Mouse (Mus musculus) MEL (cell line): Measurements from ENCODE around the gene Thbs4. TPM values are rescaled to one million over a fixed set of nuclear protein-coding genes. Genes with fewer than 3 reads are reported as not detected.
A peak's percentile ranks its signal among the peaks of the same experiment; 100 is the strongest.

Experiments used
- DNase-seq: peaks from one replicate; pipeline ENCODE4 v3.0.0; 2011; ENCODE audit warnings: low read depth, low spot score
- H3K27ac ChIP-seq: 2 replicates; pipeline ENCODE4 v1.5.1; 2012; ENCODE audit warnings: low read depth, mild to moderate bottlenecking, control low read depth, low read length, moderate library complexity; ENCODE audit not compliant: control insufficient read depth
- H3K27me3 ChIP-seq, 2 experiments: fragments of 150-350 bp in 1 of 2; sonication (generic) in 1 of 2; 2 replicates each; pipeline ENCODE4 v1.6.1; 2012; ENCODE audit warnings: low read length in 2 of 2, mild to moderate bottlenecking in 2 of 2, improper control_type of control experiment in 1 of 2, moderate library complexity in 1 of 2; ENCODE audit not compliant: insufficient read depth in 2 of 2, control insufficient read depth in 1 of 2
- H3K36me3 ChIP-seq, 2 experiments: 2 replicates each; pipeline ENCODE4 v1.6.1; 2012 to 2014; ENCODE audit warnings: low read length in 2 of 2, improper control_type of control experiment in 1 of 2, inconsistent platforms in 1 of 2, mild to moderate bottlenecking in 1 of 2; ENCODE audit not compliant: insufficient read depth in 2 of 2, control insufficient read depth in 1 of 2
- H3K4me1 ChIP-seq, 2 experiments: fragments of 150-350 bp in 1 of 2; sonication (generic) in 1 of 2; 2 replicates each; pipeline ENCODE4 v1.6.1; 2012; ENCODE audit warnings: low read length in 2 of 2, improper control_type of control experiment in 1 of 2, mild to moderate bottlenecking in 1 of 2; ENCODE audit not compliant: insufficient read depth in 2 of 2, control insufficient read depth in 1 of 2
- H3K4me3 ChIP-seq, 2 experiments: fragments of 150-350 bp in 1 of 2; sonication (generic) in 1 of 2; 2 replicates each; pipeline ENCODE4 v1.5.1; 2012; ENCODE audit warnings: low read depth in 2 of 2, low read length in 2 of 2, mild to moderate bottlenecking in 2 of 2, moderate library complexity in 2 of 2, control low read depth in 1 of 2, improper control_type of control experiment in 1 of 2; ENCODE audit not compliant: control insufficient read depth in 1 of 2, insufficient read depth in 1 of 2
- H3K79me2 ChIP-seq: 2 replicates; pipeline ENCODE4 v1.6.1; 2012; ENCODE audit warnings: mild to moderate bottlenecking, low read length, moderate library complexity; ENCODE audit not compliant: control insufficient read depth, poor library complexity, insufficient read depth
- H3K9ac ChIP-seq: 2 replicates; pipeline ENCODE4 v1.6.1; 2012; ENCODE audit warnings: low read depth, mild to moderate bottlenecking, control low read depth, low read length, moderate library complexity; ENCODE audit not compliant: control insufficient read depth, poor library complexity, severe bottlenecking
- H3K9me3 ChIP-seq: fragments of 150-350 bp; sonication (generic); replicated peaks from 2 replicates; pipeline ENCODE4 v1.6.1; 2012; ENCODE audit warnings: mild to moderate bottlenecking, low read length, improper control_type of control experiment, moderate library complexity; ENCODE audit not compliant: insufficient read depth
- BHLHE40 ChIP-seq: IDR thresholded peaks from 2 replicates; pipeline ENCODE4 v1.6.1; 2012; ENCODE audit warnings: low read depth, mild to moderate bottlenecking, inconsistent platforms, low read length, improper control_type of control experiment, borderline replicate concordance
- CTCF ChIP-seq, 3 experiments: IDR thresholded peaks in 2 of 3; conservative IDR thresholded peaks in 1 of 3; 2 replicates each; pipeline ENCODE4 v1.5.1; 2011 to 2012; ENCODE audit warnings: low read length in 3 of 3, low read depth in 2 of 3, mild to moderate bottlenecking in 2 of 3, improper control_type of control experiment in 1 of 3, inconsistent platforms in 1 of 3, mixed read lengths in 1 of 3, moderate library complexity in 1 of 3; ENCODE audit not compliant: control insufficient read depth in 1 of 3, insufficient read depth in 1 of 3, poor library complexity in 1 of 3, severe bottlenecking in 1 of 3
- E2F4 ChIP-seq: IDR thresholded peaks from 2 replicates; pipeline ENCODE4 v1.6.1; 2011; ENCODE audit warnings: low read depth, low read length, improper control_type of control experiment, borderline replicate concordance
- ELF1 ChIP-seq: IDR thresholded peaks from 2 replicates; pipeline ENCODE4 v1.6.1; 2014; ENCODE audit warnings: low read depth, mild to moderate bottlenecking, inconsistent platforms, low read length, improper control_type of control experiment, moderate library complexity
- EP300 ChIP-seq, 2 experiments: IDR thresholded peaks; 2 replicates each; pipeline ENCODE4 v1.6.1; 2011; ENCODE audit warnings: improper control_type of control experiment in 2 of 2, low read length in 2 of 2, low read depth in 1 of 2, mild to moderate bottlenecking in 1 of 2
- ETS1 ChIP-seq: IDR thresholded peaks from 2 replicates; pipeline ENCODE4 v1.6.1; 2012; ENCODE audit warnings: low read depth, mild to moderate bottlenecking, inconsistent platforms, low read length, improper control_type of control experiment, moderate library complexity
- GABPA ChIP-seq: IDR thresholded peaks from 2 replicates; pipeline ENCODE4 v1.6.1; 2012; ENCODE audit warnings: low read depth, mild to moderate bottlenecking, inconsistent platforms, low read length, improper control_type of control experiment, moderate library complexity
- HCFC1 ChIP-seq: IDR thresholded peaks from 2 replicates; pipeline ENCODE4 v1.6.1; 2012; ENCODE audit warnings: low read depth, mild to moderate bottlenecking, inconsistent platforms, low read length, improper control_type of control experiment, moderate library complexity
- JUND ChIP-seq: IDR thresholded peaks from 2 replicates; pipeline ENCODE4 v1.6.1; 2011; ENCODE audit warnings: low read depth, mild to moderate bottlenecking, improper control_type of control experiment, low read length
- KAT2A ChIP-seq: conservative IDR thresholded peaks from 2 replicates; pipeline ENCODE4 v1.6.1; 2012; ENCODE audit warnings: low read depth, low read length, improper control_type of control experiment, inconsistent platforms
- MAFK ChIP-seq: IDR thresholded peaks from 2 replicates; pipeline ENCODE4 v1.6.1; 2011; ENCODE audit warnings: low read depth, mild to moderate bottlenecking, low read length, improper control_type of control experiment, borderline replicate concordance
- MAX ChIP-seq: IDR thresholded peaks from 2 replicates; pipeline ENCODE4 v1.6.1; 2011; ENCODE audit warnings: low read length, improper control_type of control experiment
- MAZ ChIP-seq: IDR thresholded peaks from 2 replicates; pipeline ENCODE4 v1.6.1; 2012; ENCODE audit warnings: low read depth, mild to moderate bottlenecking, inconsistent platforms, low read length, improper control_type of control experiment
- MEF2A ChIP-seq: IDR thresholded peaks from 2 replicates; pipeline ENCODE4 v1.6.1; 2014; ENCODE audit warnings: low read depth, mild to moderate bottlenecking, inconsistent platforms, low read length, improper control_type of control experiment; ENCODE audit not compliant: poor library complexity, insufficient replicate concordance, severe bottlenecking; ENCODE audit errors: extremely low read depth
- MXI1 ChIP-seq: IDR thresholded peaks from 2 replicates; pipeline ENCODE4 v1.6.1; 2011; ENCODE audit warnings: mild to moderate bottlenecking, low read depth, low read length, improper control_type of control experiment
- MYB ChIP-seq: IDR thresholded peaks from 2 replicates; pipeline ENCODE4 v1.6.1; 2011; ENCODE audit warnings: mild to moderate bottlenecking, low read depth, low read length, improper control_type of control experiment
- MYC ChIP-seq: IDR thresholded peaks from 2 replicates; pipeline ENCODE4 v1.6.1; 2011; ENCODE audit warnings: low read depth, mild to moderate bottlenecking, low read length, improper control_type of control experiment, moderate library complexity
- NELFE ChIP-seq: IDR thresholded peaks from 2 replicates; pipeline ENCODE4 v1.6.1; 2011; ENCODE audit warnings: low read depth, low read length, improper control_type of control experiment
- NRF1 ChIP-seq: IDR thresholded peaks from 2 replicates; pipeline ENCODE4 v1.6.1; 2014; ENCODE audit warnings: low read depth, mild to moderate bottlenecking, inconsistent platforms, low read length, improper control_type of control experiment, moderate library complexity; ENCODE audit not compliant: poor library complexity, insufficient read depth, severe bottlenecking
- POLR2A ChIP-seq, 2 experiments: IDR thresholded peaks; 2 replicates each; pipeline ENCODE4 v1.6.1; 2011 to 2012; ENCODE audit warnings: low read length in 2 of 2, mild to moderate bottlenecking in 2 of 2, control low read depth in 1 of 2, improper control_type of control experiment in 1 of 2, low read depth in 1 of 2, moderate library complexity in 1 of 2; ENCODE audit not compliant: control insufficient read depth in 1 of 2, insufficient read depth in 1 of 2, poor library complexity in 1 of 2
- POLR2AphosphoS2 ChIP-seq: IDR thresholded peaks from 2 replicates; pipeline ENCODE4 v1.6.1; 2011; ENCODE audit warnings: low read length, improper control_type of control experiment
- POLR2AphosphoS5 ChIP-seq: IDR thresholded peaks from 2 replicates; pipeline ENCODE4 v1.6.1; 2012; ENCODE audit warnings: low read depth, borderline replicate concordance, mild to moderate bottlenecking, inconsistent platforms, low read length, moderate library complexity, mixed read lengths
- RAD21 ChIP-seq: IDR thresholded peaks from 2 replicates; pipeline ENCODE4 v1.6.1; 2011; ENCODE audit warnings: mild to moderate bottlenecking, low read depth, low read length, improper control_type of control experiment
- RCOR1 ChIP-seq: IDR thresholded peaks from 2 replicates; pipeline ENCODE4 v1.6.1; 2012; ENCODE audit warnings: low read depth, mild to moderate bottlenecking, inconsistent platforms, low read length, improper control_type of control experiment
- SIN3A ChIP-seq: IDR thresholded peaks from 2 replicates; pipeline ENCODE4 v1.6.1; 2012; ENCODE audit warnings: low read length, improper control_type of control experiment, inconsistent platforms
- SMC3 ChIP-seq: IDR thresholded peaks from 2 replicates; pipeline ENCODE4 v1.6.1; 2011; ENCODE audit warnings: low read depth, low read length, improper control_type of control experiment
- TAL1 ChIP-seq: IDR thresholded peaks from 2 replicates; pipeline ENCODE4 v1.6.1; 2012; ENCODE audit warnings: mild to moderate bottlenecking, inconsistent platforms, low read length, moderate library complexity, mixed read lengths
- TBP ChIP-seq: IDR thresholded peaks from 2 replicates; pipeline ENCODE4 v1.8.0; 2011; ENCODE audit warnings: low read depth, low read length, improper control_type of control experiment
- TCF12 ChIP-seq: IDR thresholded peaks from 2 replicates; pipeline ENCODE4 v1.6.1; 2014; ENCODE audit warnings: low read depth, mild to moderate bottlenecking, inconsistent platforms, low read length, improper control_type of control experiment, moderate library complexity
- UBTF ChIP-seq: IDR thresholded peaks from 2 replicates; pipeline ENCODE4 v1.6.1; 2012; ENCODE audit warnings: low read depth, mild to moderate bottlenecking, inconsistent platforms, low read length, improper control_type of control experiment, moderate library complexity, borderline replicate concordance; ENCODE audit not compliant: insufficient read depth
- USF1 ChIP-seq: IDR thresholded peaks from 2 replicates; pipeline ENCODE4 v1.6.1; 2014; ENCODE audit warnings: low read depth, mild to moderate bottlenecking, inconsistent platforms, low read length, improper control_type of control experiment, moderate library complexity
- USF2 ChIP-seq, 2 experiments: IDR thresholded peaks; 2 replicates each; pipeline ENCODE4 v1.6.1; 2011 to 2012; ENCODE audit warnings: improper control_type of control experiment in 2 of 2, low read length in 2 of 2, borderline replicate concordance in 1 of 2, inconsistent platforms in 1 of 2, low read depth in 1 of 2, mild to moderate bottlenecking in 1 of 2; ENCODE audit not compliant: insufficient read depth in 1 of 2
- ZC3H11A ChIP-seq: IDR thresholded peaks from 2 replicates; pipeline ENCODE4 v1.6.1; 2012; ENCODE audit warnings: low read depth, mild to moderate bottlenecking, inconsistent platforms, low read length, improper control_type of control experiment
- ZKSCAN1 ChIP-seq: IDR thresholded peaks from 2 replicates; pipeline ENCODE4 v1.6.1; 2012; ENCODE audit warnings: low read depth, mild to moderate bottlenecking, inconsistent platforms, low read length, improper control_type of control experiment, moderate library complexity
- ZMIZ1 ChIP-seq: IDR thresholded peaks from 2 replicates; pipeline ENCODE4 v1.6.1; 2012; ENCODE audit warnings: low read depth, mild to moderate bottlenecking, inconsistent platforms, low read length, improper control_type of control experiment, moderate library complexity
- ZNF384 ChIP-seq: IDR thresholded peaks from 2 replicates; pipeline ENCODE4 v1.6.1; 2012; ENCODE audit warnings: low read depth, mild to moderate bottlenecking, inconsistent platforms, low read length, improper control_type of control experiment
- polyA plus RNA-seq, 2 experiments: library from polyadenylated mRNA; stranded (reverse) in 1 of 2; unstranded in 1 of 2; fragments of >175 nt in 1 of 2; fragments of >200 nt in 1 of 2; gene quantifications; 2 replicates each; pipeline versions ENCODE4 v1.2.1 to v1.2.4; 2012; ENCODE audit warnings: low replicate concordance in 2 of 2, low read depth in 1 of 2; ENCODE audit not compliant: insufficient read length in 2 of 2, insufficient read depth in 1 of 2, missing spikeins in 1 of 2
- total RNA-seq: library from RNA; depleted of rRNA; stranded (reverse); fragments of 300-350 nt; gene quantifications from 2 replicates; pipeline ENCODE4 v1.2.3, GENCODE M21; 2012

Thbs4 gene
- total and polyA plus RNA-seq, 3 experiments, result not detected

DNA sequence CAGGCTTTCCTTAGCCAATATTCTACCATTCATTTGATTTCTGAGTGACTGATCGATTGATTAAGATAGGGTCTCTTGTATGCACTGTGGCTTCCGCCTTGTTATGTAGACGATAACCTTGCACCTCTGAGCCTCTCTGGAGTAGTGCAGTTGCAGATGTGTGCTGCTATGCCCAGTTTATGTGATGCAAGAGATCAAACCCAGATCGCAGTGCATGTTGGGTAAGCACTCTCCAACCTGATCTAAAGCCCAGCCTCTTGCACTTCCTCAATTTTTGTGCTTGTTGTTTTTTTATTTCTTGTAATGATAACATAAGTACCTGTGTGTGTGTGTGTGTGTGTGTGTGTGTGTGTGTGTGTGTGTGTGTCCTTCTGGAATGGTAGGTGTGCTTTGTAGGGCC is 51.7 kb downstream of the Thbs4 start:
- no peaks in the 10 kb centered on the region for H3K27me3 ChIP-seq
- peak overlapping the region; percentile 27 to 33 for H3K4me3 ChIP-seq
- H3K27ac ChIP-seq, result peak overlapping the region; percentile 90
- no peaks in the 10 kb centered on the region for H3K9me3 ChIP-seq
- H3K79me2 ChIP-seq, result no peaks in the 10 kb centered on the region
- H3K4me1 ChIP-seq, result peaks cover 3 to 10% of the 10 kb centered on the region in 2 experiments
- H3K9ac ChIP-seq, result peak overlapping the region; percentile 67
- peak; percentile 92 for DNase-seq
- H3K36me3 ChIP-seq, result peaks cover 0 to 8% of the 10 kb centered on the region in 2 experiments; a peak in 2 of 4 replicates
- TF ChIP-seq SIN3A, result peak; percentile 83
- TF ChIP-seq RAD21, result no peak
- peak; percentile 36; the same call in 1 of the 2 replicates for TF ChIP-seq ZMIZ1
- 0 out of 2 replicates have a peak, but pooled peaks have one; percentile 6 for TF ChIP-seq SMC3
- peak; percentile 89 for TF ChIP-seq ZNF384
- TF ChIP-seq MAX, result peak; percentile 79; the same call in 1 of the 2 replicates
- no peak for TF ChIP-seq ZKSCAN1
- TF ChIP-seq JUND, result no peak
- peak; percentile 75 for TF ChIP-seq NELFE
- peak; percentile 54 for TF ChIP-seq RCOR1
- TF ChIP-seq ETS1, result peak; percentile 69
- TF ChIP-seq POLR2AphosphoS5, result no peak
- peak; percentile 53; the same call in 1 of the 2 replicates for TF ChIP-seq MAZ
- no peak for TF ChIP-seq GABPA
- peak; percentile 52; a peak in 2 of 4 replicates for TF ChIP-seq POLR2A (IDR thresholded peaks at IDR 0.05; ENCODE audit: control insufficient read depth in 1 of 2, insufficient read depth in 1 of 2, low read depth in 1 of 2, low read length in 2 of 2, poor library complexity in 1 of 2)
- peak; percentile 71 for TF ChIP-seq ELF1
- 0 out of 2 replicates have a peak, but pooled peaks have one; percentile 50 for TF ChIP-seq POLR2AphosphoS2
- TF ChIP-seq MEF2A, result no peak
- TF ChIP-seq NRF1, result no peak
- TF ChIP-seq MYC, result peak; percentile 83
- TF ChIP-seq USF2 (IDR thresholded peaks at IDR 0.05; ENCODE audit: borderline replicate concordance in 1 of 2, insufficient read depth in 1 of 2, low read depth in 1 of 2, low read length in 2 of 2), result no peak
- 0 out of 2 replicates have a peak, but pooled peaks have one; percentile 27 for TF ChIP-seq MAFK
- TF ChIP-seq UBTF, result no peak
- peak; percentile 49 to 75; a peak in 3 of 4 replicates for TF ChIP-seq EP300 (IDR thresholded peaks at IDR 0.05; ENCODE audit: low read depth in 1 of 2, low read length in 2 of 2)
- no peak; the same call in 1 of the 2 replicates for TF ChIP-seq USF1
- TF ChIP-seq TBP, result peak; percentile 90
- TF ChIP-seq MYB, result 0 out of 2 replicates have a peak, but pooled peaks have one; percentile 20
- no peak for TF ChIP-seq BHLHE40
- TF ChIP-seq TCF12, result peak; percentile 61
- peak; percentile 65 for TF ChIP-seq HCFC1
- no peak for TF ChIP-seq CTCF (IDR thresholded peaks at IDR 0.05 in 2 of 3, conservative IDR thresholded peaks at IDR 0.05 in 1 of 3; ENCODE audit: control insufficient read depth in 1 of 3, insufficient read depth in 1 of 3, low read depth in 2 of 3, low read length in 3 of 3, poor library complexity in 1 of 3, severe bottlenecking in 1 of 3)
- no peak for TF ChIP-seq ZC3H11A
- TF ChIP-seq TAL1, result no peak
- peak; percentile 55; the same call in 1 of the 2 replicates for TF ChIP-seq MXI1
- TF ChIP-seq E2F4, result 0 out of 2 replicates have a peak, but pooled peaks have one; percentile 57
- peak; percentile 37; the same call in 1 of the 2 replicates for TF ChIP-seq KAT2A
